Mouse (Mus musculus) neural tube, embryonic 12.5 days (tissue): ENCODE measurements around the gene Gm49361. TPM values are rescaled to one million over a fixed set of nuclear protein-coding genes. Genes with fewer than 3 reads are reported as not detected.
A peak's percentile ranks its signal among the peaks of the same experiment; 100 is the strongest.
"Not testable (repeated sequence)": the region's sequence is repeated elsewhere in the genome, so short reads cannot be mapped to it uniquely, and the experiment has no call there.

ENCODE experiments used
- ATAC-seq: fragments of 200-750 bp; cut with Nextera tagmentation; 2 replicates; pipeline ENCODE4 v1.8.0; 2017; ENCODE audit warnings: low read depth, mild to moderate bottlenecking, moderate TSS enrichment, moderate library complexity; ENCODE audit not compliant: low FRiP score
- H3K27ac ChIP-seq: fragments of 300-500 bp; sonication (generic); 2 replicates; pipeline ENCODE4 v1.5.1; 2016
- H3K27me3 ChIP-seq: fragments of 300-500 bp; sonication (generic); replicated peaks from 2 replicates; pipeline ENCODE4 v1.6.1; 2016; ENCODE audit warnings: mild to moderate bottlenecking
- H3K36me3 ChIP-seq: fragments of 300-500 bp; sonication (generic); 2 replicates; pipeline ENCODE4 v1.6.1; 2016; ENCODE audit warnings: mild to moderate bottlenecking
- H3K4me1 ChIP-seq: fragments of 300-500 bp; sonication (generic); 2 replicates; pipeline ENCODE4 v1.6.1; 2016
- H3K4me2 ChIP-seq: fragments of 300-500 bp; sonication (generic); replicated peaks from 2 replicates; pipeline ENCODE4 v1.6.1; 2016; ENCODE audit warnings: mild to moderate bottlenecking
- H3K4me3 ChIP-seq: fragments of 300-500 bp; sonication (generic); 2 replicates; pipeline ENCODE4 v1.5.1; 2016
- H3K9ac ChIP-seq: fragments of 300-500 bp; sonication (generic); 2 replicates; pipeline ENCODE4 v1.6.1; 2016; ENCODE audit warnings: mild to moderate bottlenecking
- H3K9me3 ChIP-seq: fragments of 300-500 bp; sonication (generic); 2 replicates; pipeline ENCODE4 v1.6.1; 2016; ENCODE audit warnings: mild to moderate bottlenecking
- WGBS: fragments of 180-500 bp; shearing (Covaris S2); methylation state at CpG from one replicate; pipeline ENCODE4 v1.1.7; 2016; 5-methylcytosine and 5-hydroxymethylcytosine counted together
- polyA plus RNA-seq: library from polyadenylated mRNA; unstranded; fragments of >200 nt; fragmentation: Nextera tagmentation; extraction: Ambion mirVana; gene quantifications from 2 replicates; pipeline ENCODE4 v1.2.1, GENCODE M21; 2016

The Gm49361 gene
- polyA plus RNA-seq, 1 experiment from 2014 or later: not detected

GRCm38 (mm10) chr14:57701915-57702477, 43.9 kb downstream of the Gm49361 start:
- ATAC-seq: peak; percentile 49; the same call in 1 of the 2 replicates
- Histone ChIP-seq H3K27ac (no peak overlapping the region), H3K4me1 (peaks cover 3% of the 10 kb centered on the region; the same call in 1 of the 2 replicates), H3K27me3 (no peaks in the 10 kb centered on the region), H3K4me2 (no peak overlapping the region), H3K9me3 (no peaks in the 10 kb centered on the region), H3K9ac (no peak overlapping the region), H3K4me3 (no peak overlapping the region), H3K36me3 (peaks cover 24% of the 10 kb centered on the region)
- 51% methylated on average over 12 of the region's 12 CpGs for WGBS

- no peak for ATAC-seq
- H3K9me3 ChIP-seq: no peaks in the 10 kb centered on the region
- H3K27me3 ChIP-seq: no peaks in the 10 kb centered on the region
- H3K4me3 ChIP-seq: no peak overlapping the region
- peaks cover 45% of the 10 kb centered on the region for H3K36me3 ChIP-seq
- peaks cover 3% of the 10 kb centered on the region; the same call in 1 of the 2 replicates for H3K4me1 ChIP-seq
- H3K9ac ChIP-seq: no peak overlapping the region
- WGBS: 95% methylated on average over 33 of the region's 33 CpGs
- H3K27ac ChIP-seq: no peak overlapping the region
- H3K4me2 ChIP-seq: no peak overlapping the region
Observed at GRCm38 (mm10) chr14:57699461-57699970, 46.4 kb downstream of the Gm49361 start.

GRCm38 (mm10) chr14:57699016-57699415, 46.9 kb downstream of the Gm49361 start:
- H3K4me1 ChIP-seq: peaks cover 3% of the 10 kb centered on the region; the same call in 1 of the 2 replicates
- H3K27ac ChIP-seq: no peak overlapping the region
- no peak for ATAC-seq
- no peak overlapping the region for H3K4me3 ChIP-seq
- H3K9ac ChIP-seq: no peak overlapping the region
- 90% methylated on average over 10 of the region's 10 CpGs for WGBS
- peaks cover 50% of the 10 kb centered on the region for H3K36me3 ChIP-seq
- H3K27me3 ChIP-seq: no peaks in the 10 kb centered on the region
- no peak overlapping the region for H3K4me2 ChIP-seq
- no peaks in the 10 kb centered on the region for H3K9me3 ChIP-seq

- no peak for ATAC-seq
- H3K36me3 ChIP-seq: peaks cover 70% of the 10 kb centered on the region
- H3K27ac ChIP-seq: no peak overlapping the region
- H3K9ac ChIP-seq: no peak overlapping the region
- WGBS: 94% methylated on average over 15 of the region's 15 CpGs
- no peaks in the 10 kb centered on the region for H3K4me1 ChIP-seq
- H3K27me3 ChIP-seq: no peaks in the 10 kb centered on the region
- H3K4me3 ChIP-seq: no peak overlapping the region
- no peaks in the 10 kb centered on the region for H3K9me3 ChIP-seq
- H3K4me2 ChIP-seq: no peak overlapping the region
Observed at GRCm38 (mm10) chr14:57696066-57696465, 49.8 kb downstream of the Gm49361 start.

GRCm38 (mm10) chr14:57695550-57695949, 50.4 kb downstream of the Gm49361 start:
- Histone ChIP-seq H3K27me3 (no peaks in the 10 kb centered on the region), H3K9ac (no peak overlapping the region), H3K27ac (no peak overlapping the region), H3K4me2 (no peak overlapping the region), H3K4me3 (no peak overlapping the region), H3K4me1 (no peaks in the 10 kb centered on the region), H3K9me3 (no peaks in the 10 kb centered on the region), H3K36me3 (peaks cover 75% of the 10 kb centered on the region)
- WGBS: 91% methylated on average over 8 of the region's 8 CpGs
- no peak for ATAC-seq

- 87% methylated on average over 16 of the region's 16 CpGs for WGBS
- Histone ChIP-seq H3K27ac (no peak overlapping the region), H3K4me2 (no peak overlapping the region), H3K4me3 (no peak overlapping the region), H3K9ac (no peak overlapping the region), H3K9me3 (no peaks in the 10 kb centered on the region), H3K27me3 (no peaks in the 10 kb centered on the region), H3K4me1 (no peaks in the 10 kb centered on the region), H3K36me3 (peaks cover 63% of the 10 kb centered on the region)
- no peak for ATAC-seq
Observed at GRCm38 (mm10) chr14:57694246-57694645, 51.7 kb downstream of the Gm49361 start.

GRCm38 (mm10) chr14:57692517-57693130, 53.3 kb downstream of the Gm49361 start:
- Histone ChIP-seq H3K27me3 (no peaks in the 10 kb centered on the region), H3K4me3 (no peak overlapping the region), H3K9me3 (no peaks in the 10 kb centered on the region), H3K9ac (no peak overlapping the region), H3K36me3 (peaks cover 57% of the 10 kb centered on the region), H3K27ac (no peak overlapping the region), H3K4me2 (no peak overlapping the region), H3K4me1 (no peaks in the 10 kb centered on the region)
- no peak for ATAC-seq
- 93% methylated on average over 17 of the region's 17 CpGs for WGBS

GRCm38 (mm10) chr14:57691316-57691715, 54.6 kb downstream of the Gm49361 start:
- WGBS: 97% methylated on average over 24 of the region's 24 CpGs
- ATAC-seq: no peak
- H3K9ac ChIP-seq: no peak overlapping the region
- no peak overlapping the region for H3K27ac ChIP-seq
- no peak overlapping the region for H3K4me3 ChIP-seq
- no peaks in the 10 kb centered on the region for H3K4me1 ChIP-seq
- H3K9me3 ChIP-seq: no peaks in the 10 kb centered on the region
- H3K27me3 ChIP-seq: no peaks in the 10 kb centered on the region
- peaks cover 48% of the 10 kb centered on the region for H3K36me3 ChIP-seq
- H3K4me2 ChIP-seq: no peak overlapping the region

GRCm38 (mm10) chr14:57690681-57691080, 55.2 kb downstream of the Gm49361 start:
- Histone ChIP-seq H3K4me1 (no peaks in the 10 kb centered on the region), H3K4me3 (no peak overlapping the region), H3K9me3 (no peaks in the 10 kb centered on the region), H3K27ac (no peak overlapping the region), H3K36me3 (peaks cover 42% of the 10 kb centered on the region), H3K4me2 (no peak overlapping the region), H3K27me3 (no peaks in the 10 kb centered on the region), H3K9ac (no peak overlapping the region)
- ATAC-seq: no peak
- WGBS: 93% methylated on average over 8 of the region's 8 CpGs

GRCm38 (mm10) chr14:57688066-57688465, 57.8 kb downstream of the Gm49361 start:
- not testable (repeated sequence) for ATAC-seq, H3K27ac ChIP-seq, H3K4me1 ChIP-seq, H3K27me3 ChIP-seq, H3K9ac ChIP-seq, H3K4me2 ChIP-seq, H3K9me3 ChIP-seq, H3K4me3 ChIP-seq
- peaks cover 21% of the 10 kb centered on the region for H3K36me3 ChIP-seq
- 92% methylated on average over 7 of the region's 7 CpGs for whole genome bisulfite sequencing

- no peak overlapping the region for H3K9ac ChIP-seq
- no peaks in the 10 kb centered on the region for H3K4me1 ChIP-seq
- peaks cover 16% of the 10 kb centered on the region for H3K36me3 ChIP-seq
- no peaks in the 10 kb centered on the region for H3K27me3 ChIP-seq
- no peaks in the 10 kb centered on the region for H3K9me3 ChIP-seq
- no peak overlapping the region for H3K27ac ChIP-seq
- no peak overlapping the region for H3K4me2 ChIP-seq
- no peak overlapping the region for H3K4me3 ChIP-seq
- 89% methylated on average over 5 of the region's 5 CpGs for WGBS
- no peak for ATAC-seq
Observed at GRCm38 (mm10) chr14:57687441-57687840, 58.5 kb downstream of the Gm49361 start.

GRCm38 (mm10) chr14:57686647-57687046, 59.3 kb downstream of the Gm49361 start:
- Histone ChIP-seq H3K4me1 (no peaks in the 10 kb centered on the region), H3K27me3 (no peaks in the 10 kb centered on the region), H3K4me3 (no peak overlapping the region), H3K9ac (no peak overlapping the region), H3K9me3 (no peaks in the 10 kb centered on the region), H3K36me3 (peaks cover 12% of the 10 kb centered on the region), H3K27ac (no peak overlapping the region), H3K4me2 (no peak overlapping the region)
- no peak for ATAC-seq
- WGBS: 91% methylated on average over 6 of the region's 6 CpGs

GRCm38 (mm10) chr14:57684579-57684978, 61.3 kb downstream of the Gm49361 start:
- 3% methylated on average over 1 of the region's 1 CpGs for WGBS
- Histone ChIP-seq H3K27me3 (no peaks in the 10 kb centered on the region), H3K9me3 (no peaks in the 10 kb centered on the region), H3K4me1 (no peaks in the 10 kb centered on the region), H3K4me3 (no peak overlapping the region), H3K4me2 (no peak overlapping the region), H3K27ac (no peak overlapping the region), H3K9ac (no peak overlapping the region), H3K36me3 (no peaks in the 10 kb centered on the region)
- 0 out of 2 replicates have a peak, but pooled peaks have one; percentile 4 for ATAC-seq
